Mouse (Mus musculus) olfactory bulb, adult 2 months (tissue): ENCODE measurements around the gene Etnk1. TPM values are rescaled to one million over a fixed set of nuclear protein-coding genes. Genes with fewer than 3 reads are reported as not detected.

ENCODE experiments used
- H3K27ac ChIP-seq: fragments of 200-500 bp; 2 replicates; pipeline ENCODE4 v1.5.1; 2012; ENCODE audit warnings: low read depth, low read length; ENCODE audit not compliant: insufficient read depth
- H3K4me1 ChIP-seq: fragments of 200-500 bp; 2 replicates; pipeline ENCODE4 v1.6.1; 2012; ENCODE audit warnings: low read length; ENCODE audit not compliant: control insufficient read depth, insufficient read depth
- H3K4me3 ChIP-seq: fragments of 200-500 bp; 2 replicates; pipeline ENCODE4 v1.5.1; 2012; ENCODE audit warnings: mild to moderate bottlenecking, low read depth, low read length, moderate library complexity; ENCODE audit not compliant: insufficient read depth
- CTCF ChIP-seq: fragments of 200-500 bp; IDR thresholded peaks from 2 replicates; pipeline ENCODE4 v1.5.1; 2012; ENCODE audit warnings: low read depth, mild to moderate bottlenecking, low read length, moderate library complexity; ENCODE audit not compliant: insufficient read depth
- POLR2A ChIP-seq: fragments of 200-500 bp; IDR thresholded peaks from 2 replicates; pipeline ENCODE4 v1.6.1; 2012; ENCODE audit warnings: mild to moderate bottlenecking, low read depth, low read length, moderate library complexity; ENCODE audit not compliant: insufficient read depth
- whole genome bisulfite sequencing: fragments of 180-500 bp; shearing (Covaris S2); methylation state at CpG from one replicate; pipeline ENCODE4 v1.1.7; 2018; 5-methylcytosine and 5-hydroxymethylcytosine counted together
- polyA plus RNA-seq: library from polyadenylated mRNA; stranded (reverse); fragments of >200 nt; gene quantifications from 2 replicates; pipeline ENCODE4 v1.2.4, GENCODE M21; 2012; ENCODE audit warnings: low replicate concordance; ENCODE audit not compliant: missing spikeins, insufficient read depth, insufficient read length

Etnk1 gene
- polyA plus RNA-seq, 1 experiment, result 140 TPM

GRCm38 (mm10) chr6:143155996-143156395, 11.0 kb upstream of the Etnk1 start:
- 88% methylated on average over 1 of the region's 1 CpGs for WGBS
- H3K27ac ChIP-seq, result no peak overlapping the region
- no peak overlapping the region for H3K4me3 ChIP-seq
- H3K4me1 ChIP-seq, result no peaks in the 10 kb centered on the region
- no peak for TF ChIP-seq CTCF
- TF ChIP-seq POLR2A, result no peak

- TF ChIP-seq CTCF, result no peak
- no peak for TF ChIP-seq POLR2A
- WGBS, result 83% methylated on average over 7 of the region's 7 CpGs
- no peak overlapping the region for H3K27ac ChIP-seq
Observed at GRCm38 (mm10) chr6:143156684-143157083, 10.3 kb upstream of the Etnk1 start.

GRCm38 (mm10) chr6:143157401-143157800, 9.6 kb upstream of the Etnk1 start:
- WGBS, result 92% methylated on average over 8 of the region's 8 CpGs
- TF ChIP-seq POLR2A (no peak), CTCF (no peak)
- Histone ChIP-seq H3K4me1 (0 out of 2 replicates have a peak, but pooled peaks cover 2% of the 10 kb centered on the region), H3K27ac (no peak overlapping the region), H3K4me3 (no peak overlapping the region)

More at GRCm38 (mm10) chr6:143156684-143157083, 10.3 kb upstream of the Etnk1 start:
- no peaks in the 10 kb centered on the region for H3K4me1 ChIP-seq
- H3K4me3 ChIP-seq, result no peak overlapping the region

GRCm38 (mm10) chr6:143160572-143161231, 6.3 kb upstream of the Etnk1 start:
- Histone ChIP-seq H3K4me1 (0 out of 2 replicates have a peak, but pooled peaks cover 2% of the 10 kb centered on the region), H3K4me3 (no peak overlapping the region), H3K27ac (no peak overlapping the region)
- 95% methylated on average over 6 of the region's 6 CpGs for WGBS
- no peak for TF ChIP-seq CTCF
- TF ChIP-seq POLR2A, result no peak

GRCm38 (mm10) chr6:143162161-143162877, 4.7 kb upstream of the Etnk1 start:
- no peak overlapping the region for H3K27ac ChIP-seq
- H3K4me3 ChIP-seq, result no peak overlapping the region
- TF ChIP-seq POLR2A (no peak), CTCF (no peak)
- WGBS, result 53% methylated on average over 11 of the region's 12 CpGs
- 0 out of 2 replicates have a peak, but pooled peaks cover 2% of the 10 kb centered on the region for H3K4me1 ChIP-seq

- Histone ChIP-seq H3K27ac (no peak overlapping the region), H3K4me1 (0 out of 2 replicates have a peak, but pooled peaks cover 2% of the 10 kb centered on the region), H3K4me3 (no peak overlapping the region)
- 90% methylated on average over 15 of the region's 15 CpGs for WGBS
- TF ChIP-seq POLR2A (no peak), CTCF (no peak)
Observed at GRCm38 (mm10) chr6:143163956-143164905, 2.8 kb upstream of the Etnk1 start.

GRCm38 (mm10) chr6:143164906-143165255, 2.1 kb upstream of the Etnk1 start:
- TF ChIP-seq CTCF (no peak), POLR2A (no peak)
- H3K4me3 ChIP-seq, result no peak overlapping the region
- 90% methylated on average over 8 of the region's 8 CpGs for WGBS
- H3K27ac ChIP-seq, result no peak overlapping the region
- 0 out of 2 replicates have a peak, but pooled peaks cover 2% of the 10 kb centered on the region for H3K4me1 ChIP-seq

- TF ChIP-seq POLR2A, result no peak
- no peak for TF ChIP-seq CTCF
- 0 out of 2 replicates have a peak, but pooled peaks cover 2% of the 10 kb centered on the region for H3K4me1 ChIP-seq
- H3K27ac ChIP-seq, result no peak overlapping the region
- H3K4me3 ChIP-seq, result no peak overlapping the region
- 67% methylated on average over 15 of the region's 15 CpGs for WGBS
Observed at GRCm38 (mm10) chr6:143165404-143166257, 1.4 kb upstream of the Etnk1 start.
